9 mouse cellular contexts compared by ENCODE assay signal in the genomic region with DNA sequence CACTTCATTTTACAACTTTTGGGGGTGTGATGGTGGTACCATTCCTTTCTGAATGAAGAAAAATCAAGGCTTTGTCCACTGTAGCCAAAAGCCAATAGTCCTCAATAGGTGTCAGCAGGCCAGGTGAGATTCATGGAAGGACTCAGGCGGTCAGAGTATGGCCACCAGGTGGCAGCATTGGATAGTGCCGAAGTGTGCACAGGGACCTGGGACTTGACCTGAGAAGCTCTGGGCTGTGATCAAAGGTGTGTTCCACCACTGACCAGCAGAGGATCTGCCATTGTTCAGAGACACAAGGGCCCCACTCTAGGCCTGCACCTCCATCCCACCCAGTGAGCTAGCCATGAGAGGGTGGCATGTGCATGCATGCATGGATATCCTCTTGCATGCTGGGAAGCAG. TPM values are rescaled to one million over a fixed set of nuclear protein-coding genes. Genes with fewer than 3 reads are reported as not detected.
DNase-seq lines count a peak whose midpoint lies in the region; ATAC-seq and TF ChIP-seq lines count a peak whose summit lies in the region.
"Had no signal": no experiment of that assay in that cellular context is flagged by ENCODE, and none has a peak within 500 bp of the region (broad histone marks: within the 10 kb centered on the region; RNA-seq: fewer than 3 reads in every experiment).

No protein-coding gene starts in this region.

- peak; percentile 27 to 38 for DNase-seq in CD8-positive naive resting alpha-beta T cell, adult 2 months (ENCODE audit: low read depth in 2 of 2, low spot score in 2 of 2)
- DNase-seq in T-cell, adult 2 months (ENCODE audit: low spot score): peak; percentile 34
- peak; percentile 54 to 80 for DNase-seq in layer of hippocampus, postnatal 25 days (ENCODE audit: extremely low spot score in 1 of 2, low spot score in 1 of 2)
- peak; percentile 82 for DNase-seq in lung, postnatal 36 days
- DNase-seq in spleen, postnatal 10 days (ENCODE audit: low spot score in 2 of 2): peak; percentile 34 to 74

- no peaks in the 10 kb centered on the region for H3K4me1 ChIP-seq in cortical plate, adult 2 months (ENCODE audit: control insufficient read depth, insufficient read depth, low read length)

- no peak overlapping the region for H3K27ac ChIP-seq in cortical plate, adult 2 months (ENCODE audit: insufficient read depth, low read length)

- H3K4me3 ChIP-seq in cortical plate, adult 2 months (ENCODE audit: insufficient read depth, low read length): no peak overlapping the region

- TF ChIP-seq CTCF in cortical plate, adult 2 months (IDR thresholded peaks at IDR 0.05; ENCODE audit: extremely low read depth, insufficient read depth, low read length): peak; percentile 53

- TF ChIP-seq POLR2A in cortical plate, adult 2 months (IDR thresholded peaks at IDR 0.05; ENCODE audit: extremely low read depth, insufficient read depth, low read length): no peak

- ATAC-seq in hematopoietic stem cell, adult 5-6 weeks (replicated peaks in 1 of 2; ENCODE audit: insufficient read depth in 1 of 2, low FRiP score in 2 of 2, low TSS enrichment in 1 of 2, low read depth in 1 of 2, poor library complexity in 2 of 2, severe bottlenecking in 2 of 2): peak; percentile 53 to 77; a peak in 2 of 4 replicates
- ATAC-seq in inflammation-experienced regulatory T-cells, adult 6 months: no peak

RNA-seq across cellular contexts. Expression of gene Tmem92, which starts 2.7 kb away (rescaled TPM):
- polyA plus RNA-seq in cortical plate, adult 2 months (2012; rRNA removed): not detected in 2 replicates
- total RNA-seq in hematopoietic stem cell, adult 5-6 weeks (2017): not detected in 2 replicates
- total RNA-seq in layer of hippocampus, postnatal 25 days (2021): not detected
- not detected for polyA plus RNA-seq in inflammation-experienced regulatory T-cells, adult 6 months (2017; shearing (Covaris generic))
- polyA plus RNA-seq: heart, embryonic 14.5 days had no signal

RNA-seq across cellular contexts. Expression of gene Cdc34b, which starts 43.7 kb away (rescaled TPM):
- 0.08 and 0.13 TPM in 2 replicates for polyA plus RNA-seq in cortical plate, adult 2 months (2012; rRNA removed)
- not detected in 2 replicates for total RNA-seq in hematopoietic stem cell, adult 5-6 weeks (2017)
- under 1 TPM in 1 of 2 experiments, not detected in 1; 0.22 TPM for total RNA-seq in layer of hippocampus, postnatal 25 days (2021)
- under 1 TPM in 1 of 3 experiments, not detected in 2; 0.42 TPM for polyA plus RNA-seq in inflammation-experienced regulatory T-cells, adult 6 months (2017; shearing (Covaris generic))
- polyA plus RNA-seq: heart, embryonic 14.5 days had no signal
